Mouse (Mus musculus) urinary bladder, postnatal 10 days (tissue): Measurements from ENCODE around the gene Angel2.
A peak's percentile ranks its signal among the peaks of the same experiment; 100 is the strongest.
"Not testable (repeated sequence)": the region's sequence is repeated elsewhere in the genome, so short reads cannot be mapped to it uniquely, and the experiment has no call there.

Experiments used
- DNase-seq: peaks from one replicate; pipeline ENCODE4 v3.0.0; 2022; ENCODE audit warnings: low spot score

Gene Angel2

DNA sequence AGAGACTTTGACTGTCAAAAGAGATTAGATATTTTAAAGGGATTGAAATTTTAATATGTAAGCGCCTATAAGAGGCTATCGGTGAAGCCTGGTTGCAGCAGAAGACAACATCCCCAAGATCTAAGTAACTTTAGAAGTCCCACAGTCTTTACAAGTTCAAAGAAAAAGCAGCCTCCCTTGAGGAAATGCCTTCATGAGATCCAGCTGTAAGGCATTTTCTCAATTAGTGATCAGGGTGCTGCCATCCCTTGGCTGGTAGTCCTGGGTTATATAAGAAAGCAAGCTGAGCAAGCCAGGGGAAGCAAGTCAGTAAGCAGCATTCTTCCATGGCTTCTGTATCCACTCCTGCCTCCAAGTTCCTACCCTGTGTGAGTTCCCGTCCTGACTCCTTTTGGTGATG lies at the start of gene Angel2:
Gene Angel2 (plus strand): TSS at position 301 of the 400 bp plus-strand sequence.
- DNase-seq: not testable (repeated sequence)

DNA sequence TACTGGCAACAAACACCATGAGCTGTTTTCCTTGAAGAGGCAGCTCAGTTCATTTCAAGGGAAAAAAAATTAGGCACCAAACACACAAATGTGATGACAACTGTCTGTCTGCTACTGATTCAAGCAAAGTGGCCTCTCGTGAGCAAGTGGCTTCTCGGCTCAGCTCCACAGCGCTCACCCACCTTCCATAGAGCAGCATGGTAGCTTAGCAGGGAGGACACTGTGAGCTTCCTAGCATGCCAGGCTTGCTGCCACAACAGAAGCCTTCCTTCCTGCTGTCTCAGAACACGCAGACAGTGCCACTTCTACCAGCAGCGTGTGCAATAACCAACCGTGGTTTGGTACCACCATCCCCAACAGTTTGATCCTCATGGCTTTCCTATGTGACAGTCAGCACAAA lies 49.2 kb upstream of the Angel2 start:
- no peak for DNase-seq

DNA sequence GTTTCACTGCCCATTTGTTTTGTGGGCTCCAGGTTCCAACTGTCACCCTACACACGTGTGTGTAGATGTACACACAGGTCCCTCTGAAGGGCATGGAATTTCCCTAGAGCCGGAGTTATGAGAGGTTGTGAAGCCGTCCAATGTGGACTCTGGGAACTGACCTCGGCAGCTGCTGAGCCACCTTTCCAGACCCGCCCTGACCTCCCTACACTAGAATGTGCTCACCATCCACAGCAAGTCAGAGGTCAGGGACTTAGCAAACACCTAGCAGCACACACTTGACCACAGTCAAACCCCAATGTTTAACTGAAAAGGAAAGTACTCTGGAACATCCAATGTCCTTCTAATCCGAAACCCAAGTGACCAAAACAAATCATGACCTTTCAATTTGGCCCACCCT lies 44.3 kb upstream of the Angel2 start:
- DNase-seq: no peak

DNA sequence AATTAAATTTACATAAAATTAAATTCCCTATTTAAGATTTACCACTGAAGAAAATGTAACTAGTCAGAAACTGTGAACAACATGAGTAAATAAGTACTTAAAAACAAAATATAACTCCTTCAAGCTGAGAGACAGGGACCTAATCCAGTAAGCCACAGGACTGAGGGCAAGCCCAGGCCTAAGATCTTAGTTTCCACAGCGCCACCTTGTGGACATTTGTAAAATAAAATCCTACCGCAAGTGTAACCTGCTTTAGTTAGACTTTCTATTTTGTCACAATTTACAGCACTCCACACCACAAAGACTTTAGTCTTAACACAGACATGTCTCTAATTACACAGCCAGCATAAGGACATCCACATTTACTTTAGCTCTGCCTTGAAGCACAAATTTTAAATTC lies 43.5 kb upstream of the Angel2 start:
- DNase-seq: no peak

DNA sequence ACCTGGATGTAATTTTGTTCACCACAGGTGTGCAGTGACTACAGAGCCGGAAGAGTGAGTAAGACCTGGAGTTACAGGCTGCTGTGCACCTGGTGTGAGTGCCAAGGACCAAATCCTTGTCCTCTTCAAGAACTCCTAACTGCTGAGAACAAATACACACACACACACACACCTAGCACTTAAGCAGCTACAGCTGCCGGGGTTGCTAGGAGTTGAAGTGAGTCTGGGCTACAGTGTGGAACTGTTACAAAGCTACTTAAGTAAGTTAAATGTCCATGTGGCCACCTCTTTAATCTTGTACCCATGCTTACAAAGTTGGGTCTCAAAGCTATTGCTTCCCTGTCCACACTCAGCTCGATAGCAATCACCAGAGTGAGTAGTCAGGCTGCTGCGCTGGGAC lies 38.9 kb upstream of the Angel2 start:
- no peak for DNase-seq

DNA sequence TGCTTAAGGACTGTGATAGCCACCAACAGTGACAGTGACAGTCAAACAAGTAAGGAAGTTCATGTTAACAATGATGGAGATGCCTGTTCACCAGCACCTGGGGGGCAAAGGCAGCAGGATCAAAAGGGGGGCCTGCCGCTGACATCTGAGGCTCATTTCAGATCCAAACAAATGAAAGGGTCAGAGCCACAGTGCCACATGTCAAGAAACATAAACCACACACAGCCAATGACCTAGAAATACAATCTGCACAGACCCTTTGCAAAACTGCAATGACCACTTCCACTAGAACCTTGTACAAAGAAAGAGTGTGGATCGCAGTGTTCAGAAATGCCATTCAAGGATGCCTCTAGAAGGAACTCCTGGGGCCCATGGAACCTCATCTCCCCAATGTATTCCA lies 36.9 kb upstream of the Angel2 start:
- no peak for DNase-seq

DNA sequence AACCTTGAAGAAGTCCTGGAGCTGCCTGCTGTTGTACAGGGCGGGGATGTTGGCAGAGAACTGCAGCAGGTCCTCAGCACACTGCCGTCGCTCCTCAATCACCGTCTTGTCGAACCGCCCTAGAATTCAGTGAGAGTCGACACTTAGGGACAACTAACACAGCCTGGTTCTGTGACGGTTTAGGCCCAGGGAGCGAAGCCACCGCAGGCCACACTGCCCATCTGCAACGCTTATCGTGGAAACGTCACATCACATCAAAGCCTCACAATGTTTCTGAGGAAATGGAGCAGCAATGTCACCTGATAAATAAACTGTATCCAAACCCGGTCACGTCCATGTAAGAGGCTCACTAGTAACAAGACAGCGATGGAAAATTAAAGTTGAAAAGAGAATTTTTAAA lies 36.3 kb upstream of the Angel2 start:
- DNase-seq: no peak

DNA sequence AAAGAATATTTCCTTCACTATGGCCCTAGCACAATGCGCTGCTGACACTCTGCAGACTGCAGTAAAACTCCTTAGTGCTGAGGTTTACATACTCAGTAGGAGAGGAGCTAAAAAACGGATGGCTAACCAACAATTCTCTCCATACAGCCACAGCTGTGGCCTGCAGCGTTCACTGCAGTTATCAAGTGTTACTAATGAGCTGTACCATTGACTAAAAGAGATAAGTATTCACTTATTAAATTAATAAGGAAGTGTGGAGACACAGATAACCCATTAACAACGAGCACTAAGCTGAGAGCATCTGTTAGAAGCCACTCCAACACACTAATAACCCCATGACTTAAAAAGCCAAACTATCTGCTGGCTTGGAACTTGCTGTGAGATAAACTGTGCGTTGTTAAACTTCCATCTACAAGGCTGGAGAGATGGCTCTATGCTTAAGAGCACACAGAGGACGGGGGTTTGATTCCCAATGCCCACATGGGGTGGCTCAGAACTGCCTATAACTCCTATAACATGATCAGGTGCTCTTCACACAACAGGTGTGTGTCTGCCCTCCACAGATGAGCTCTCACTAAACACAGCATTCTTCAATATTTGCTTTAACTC lies 31.2 kb upstream of the Angel2 start:
- DNase-seq: no peak

DNA sequence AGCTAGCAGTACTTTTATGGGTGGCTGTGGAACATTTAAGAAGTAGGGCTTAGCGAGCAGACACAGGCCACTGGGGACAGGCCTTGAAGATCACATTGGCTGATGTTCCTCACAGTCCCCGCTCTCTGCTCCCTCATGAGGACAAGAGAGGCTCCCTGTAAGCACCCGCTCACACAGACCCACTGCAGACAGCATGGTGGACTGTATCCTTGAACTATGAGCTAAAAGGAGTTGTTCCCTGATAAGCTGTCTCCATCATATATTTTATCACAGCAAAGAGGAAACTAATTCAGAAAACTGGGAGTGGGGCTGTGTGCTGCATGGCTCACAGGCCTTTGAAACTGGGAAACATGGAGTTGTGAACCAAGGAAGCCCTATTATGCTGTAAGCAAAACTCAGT lies 26.7 kb upstream of the Angel2 start:
- DNase-seq: no peak

DNA sequence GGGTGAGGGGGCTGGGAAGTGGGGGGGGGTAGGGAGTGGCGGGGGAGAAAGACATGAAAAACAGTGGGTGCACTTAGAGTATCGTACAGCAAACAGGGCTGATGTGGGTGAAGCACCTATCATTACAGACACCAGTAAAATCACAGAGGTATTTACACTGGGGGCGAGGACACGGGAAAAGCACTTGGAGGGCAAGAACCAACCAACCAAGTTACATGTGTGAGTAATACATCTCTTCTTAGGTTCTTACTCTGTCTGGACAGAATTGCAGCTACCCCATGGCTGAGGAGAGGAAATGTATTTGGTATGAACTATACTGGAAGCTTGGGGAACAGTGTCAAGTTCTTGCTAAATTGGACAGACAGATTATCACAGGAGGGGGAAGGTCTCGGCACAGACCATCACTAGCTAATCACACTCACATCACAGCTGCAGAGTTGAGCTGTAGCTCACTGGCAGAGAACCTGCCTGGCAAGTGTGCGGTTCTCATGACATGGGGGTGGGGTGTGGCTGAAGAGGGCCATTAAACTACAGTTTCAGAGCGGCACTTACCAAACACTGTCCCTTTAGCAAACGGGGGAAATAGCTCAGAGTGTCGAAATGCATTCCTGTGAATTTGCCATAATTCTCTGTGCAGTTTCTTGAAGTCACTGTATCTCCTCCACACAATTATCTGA lies 25.9 kb upstream of the Angel2 start:
- DNase-seq: no peak

DNA sequence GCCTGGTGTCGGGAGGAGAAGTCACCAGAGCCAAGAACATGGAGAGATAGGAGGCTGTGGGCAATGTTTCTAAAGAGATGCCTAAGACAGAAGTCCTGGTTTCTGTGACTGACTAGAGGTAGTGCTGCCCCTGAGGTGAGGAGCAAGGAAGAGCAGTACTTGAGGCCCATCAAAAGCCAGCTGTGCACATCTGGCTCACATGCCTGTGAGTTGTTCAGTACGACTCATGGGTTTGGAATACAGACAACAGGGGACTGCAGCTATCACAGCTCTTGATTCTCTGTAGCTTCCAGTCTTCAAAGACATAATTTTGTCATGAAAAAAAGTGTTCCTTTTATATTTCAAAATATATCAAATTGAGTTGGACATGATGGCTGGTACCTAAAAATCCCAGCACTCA lies 23.8 kb upstream of the Angel2 start:
- DNase-seq: no peak

DNA sequence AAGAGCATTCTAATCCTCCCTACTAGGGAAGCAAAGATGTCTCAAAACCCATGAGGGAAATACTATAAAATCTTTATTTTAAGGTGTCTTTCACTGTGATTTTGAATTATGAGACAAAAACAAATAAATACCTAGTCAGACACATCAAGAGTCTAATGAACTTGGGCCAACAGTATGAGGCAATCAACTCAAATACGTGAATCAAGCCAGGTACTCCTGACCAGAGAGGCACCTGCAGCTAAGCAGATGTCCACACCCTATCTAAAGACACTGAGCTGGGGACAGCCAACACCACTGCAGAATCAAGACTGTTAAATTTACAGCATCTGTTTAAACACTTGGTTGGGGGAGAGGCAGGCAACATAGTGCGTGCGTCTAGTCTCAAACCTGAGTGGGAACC lies 20.8 kb upstream of the Angel2 start:
- DNase-seq: no peak

DNA sequence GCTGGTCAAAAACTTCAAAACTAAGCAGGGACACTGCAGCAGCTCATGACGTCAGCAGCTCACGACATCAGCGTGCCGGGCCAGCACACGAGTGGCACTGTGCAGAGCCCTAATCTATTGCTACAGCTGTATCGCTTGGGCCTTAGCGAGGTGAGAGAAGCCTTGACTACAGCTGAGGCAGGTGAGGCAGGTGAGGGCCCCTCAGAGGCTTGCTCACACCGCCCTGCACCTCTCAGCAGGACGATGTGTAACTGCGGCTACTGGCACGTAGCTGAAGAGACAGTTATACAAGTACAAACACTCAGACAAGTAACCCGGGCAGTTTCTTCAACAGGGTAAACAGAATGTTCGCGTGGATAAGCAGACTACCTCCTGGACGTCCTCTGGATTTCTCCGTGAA lies 20.2 kb upstream of the Angel2 start:
- DNase-seq: no peak

DNA sequence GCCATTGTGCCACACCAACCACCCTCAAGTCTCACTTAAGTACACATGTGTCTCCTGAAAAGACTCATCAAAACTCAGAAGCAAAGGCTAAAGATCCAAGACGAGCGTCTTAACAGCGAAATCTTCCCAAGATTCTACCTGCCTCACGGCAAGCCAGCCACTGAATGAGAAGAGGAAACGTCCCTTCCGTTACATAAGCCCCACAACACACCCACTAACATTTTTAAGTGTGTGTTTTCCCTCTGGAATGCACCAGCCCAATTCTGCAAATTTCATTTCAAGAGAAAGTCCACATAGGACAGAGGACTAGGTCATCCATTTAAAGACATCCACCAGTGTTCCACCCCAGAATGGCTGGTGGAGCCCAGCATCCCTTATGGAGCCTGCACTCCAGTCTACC lies 14.1 kb upstream of the Angel2 start:
- no peak for DNase-seq

DNA sequence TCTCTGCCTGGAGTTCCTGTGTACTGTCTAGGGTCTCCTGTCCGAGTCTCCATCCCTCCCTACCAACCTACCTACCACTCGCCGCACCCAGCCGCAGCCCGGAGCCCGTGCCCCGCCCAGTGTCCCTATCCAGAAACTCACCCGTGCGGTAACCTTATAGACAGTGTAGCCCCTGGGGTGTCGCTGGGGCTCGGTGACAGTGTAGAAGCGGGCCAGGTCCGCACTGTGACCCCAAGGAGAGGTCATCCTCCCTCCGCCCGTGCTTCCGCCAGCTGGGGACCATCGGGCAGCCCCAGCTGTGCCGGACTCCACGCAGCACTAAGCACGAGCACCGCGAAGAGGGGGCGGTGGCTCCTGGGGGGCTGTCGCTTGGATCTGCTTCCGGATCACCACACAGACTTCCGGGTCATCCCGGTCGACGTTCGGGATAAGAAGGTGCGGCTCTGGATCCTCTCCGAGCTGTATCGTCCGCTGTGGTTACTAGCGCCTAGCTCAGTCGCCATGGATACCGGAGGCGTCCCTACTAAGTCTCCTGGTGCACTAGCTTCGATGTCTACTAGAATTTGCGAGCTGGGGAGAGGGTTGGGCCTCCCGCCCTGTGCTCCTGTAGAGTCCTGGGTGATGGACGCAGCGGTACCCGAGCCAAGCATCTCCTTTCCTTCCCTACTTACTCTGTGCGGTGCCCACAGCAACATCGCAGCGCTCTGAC lies 13.3 kb upstream of the Angel2 start, which contains the start of gene Rps6kc1:
Gene Rps6kc1 (minus strand): TSS at position 356 of the 709 bp plus-strand sequence.
- peak; percentile 40 for DNase-seq

DNA sequence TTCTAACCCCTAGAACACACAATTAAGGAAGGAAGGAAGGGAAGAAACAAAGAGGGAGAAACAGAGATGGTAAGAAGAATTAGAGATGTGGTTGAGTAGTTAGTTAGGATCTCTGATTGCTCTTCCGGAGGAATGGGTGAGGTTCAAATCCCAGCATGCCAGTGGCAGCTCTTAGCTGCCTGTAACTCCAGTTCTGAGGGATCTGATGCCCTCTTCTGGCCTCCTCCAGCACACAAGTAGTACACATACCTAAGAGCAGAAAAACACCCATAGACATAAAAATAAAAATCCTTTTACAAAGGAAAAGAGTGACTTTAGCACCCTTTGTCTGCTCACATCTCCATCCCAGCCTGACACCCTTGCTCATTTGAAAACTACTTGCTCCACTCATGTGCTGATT lies 12.3 kb upstream of the Angel2 start:
- DNase-seq: no peak

DNA sequence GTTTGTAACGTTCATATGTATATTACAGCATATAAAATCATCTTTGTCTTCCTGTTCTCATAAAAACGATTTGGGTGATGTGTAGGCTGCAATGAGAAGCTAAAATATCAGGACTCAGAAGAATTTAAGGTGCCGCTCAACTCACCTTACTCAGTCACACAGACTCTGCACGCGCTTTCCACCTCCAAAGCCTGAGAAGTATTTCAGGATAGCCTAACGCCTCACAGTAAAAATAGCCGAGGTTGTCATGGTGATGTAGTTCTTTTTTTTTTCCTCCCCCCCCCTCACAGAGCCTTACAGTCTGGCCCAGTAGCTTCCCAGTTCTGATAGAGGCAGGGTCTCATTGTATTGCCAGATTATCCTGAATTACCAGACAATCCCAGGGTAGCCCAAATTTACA lies 6.0 kb upstream of the Angel2 start:
- DNase-seq: no peak

DNA sequence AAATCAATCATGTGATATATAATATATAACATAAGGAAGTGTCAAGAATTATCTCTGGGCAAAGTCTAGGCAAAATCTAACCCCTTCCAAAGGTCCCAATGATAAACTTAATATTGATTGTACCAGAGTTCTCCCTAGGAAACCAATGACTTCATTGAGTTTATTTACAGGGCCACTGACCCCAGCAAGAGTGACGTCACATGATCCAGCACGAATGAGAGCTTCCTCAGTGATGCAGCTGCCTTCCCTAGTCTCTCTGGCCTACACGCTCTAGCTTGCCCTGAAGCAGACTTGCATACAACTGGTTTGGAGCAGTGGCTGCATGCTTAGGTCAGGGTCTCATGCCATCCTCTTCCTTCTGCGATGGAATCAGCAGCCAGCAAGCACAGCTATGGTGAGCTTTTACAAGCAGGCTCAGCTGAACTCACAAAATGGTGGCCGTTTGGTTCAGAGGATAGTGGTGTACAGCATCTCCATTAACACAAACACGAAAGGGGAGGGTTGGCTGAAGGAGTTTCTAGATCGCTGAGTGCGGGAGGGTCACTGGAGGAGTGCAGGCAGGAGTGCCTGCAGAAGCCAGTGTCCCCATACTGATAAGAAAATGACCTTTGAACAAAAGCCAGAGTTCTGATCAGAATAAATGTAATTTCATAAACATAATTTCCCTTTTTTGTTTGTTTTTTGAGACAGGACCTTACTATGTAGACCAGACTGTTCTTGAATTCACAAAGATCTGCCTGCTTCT lies 5.0 kb upstream of the Angel2 start:
- DNase-seq: no peak

DNA sequence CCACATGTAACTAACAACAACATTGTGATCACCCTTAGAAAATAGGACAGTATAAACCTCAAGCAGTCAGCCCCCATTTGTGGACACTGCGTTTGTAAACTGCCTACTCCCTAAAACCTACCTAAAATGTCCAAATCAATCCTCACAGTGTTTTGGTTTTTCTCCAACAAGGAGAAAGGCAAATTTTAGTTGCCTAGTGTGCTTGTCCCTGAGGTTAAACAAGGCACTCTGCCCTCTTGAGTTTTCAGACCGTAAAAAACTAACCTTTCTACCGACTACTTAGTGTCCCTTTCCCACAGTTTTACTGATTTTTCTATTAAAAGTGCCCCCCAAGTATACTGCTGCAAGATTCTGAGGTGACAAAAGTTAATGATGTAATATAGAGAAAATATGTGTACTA lies 2.4 kb downstream of the Angel2 start:
- no peak for DNase-seq

DNA sequence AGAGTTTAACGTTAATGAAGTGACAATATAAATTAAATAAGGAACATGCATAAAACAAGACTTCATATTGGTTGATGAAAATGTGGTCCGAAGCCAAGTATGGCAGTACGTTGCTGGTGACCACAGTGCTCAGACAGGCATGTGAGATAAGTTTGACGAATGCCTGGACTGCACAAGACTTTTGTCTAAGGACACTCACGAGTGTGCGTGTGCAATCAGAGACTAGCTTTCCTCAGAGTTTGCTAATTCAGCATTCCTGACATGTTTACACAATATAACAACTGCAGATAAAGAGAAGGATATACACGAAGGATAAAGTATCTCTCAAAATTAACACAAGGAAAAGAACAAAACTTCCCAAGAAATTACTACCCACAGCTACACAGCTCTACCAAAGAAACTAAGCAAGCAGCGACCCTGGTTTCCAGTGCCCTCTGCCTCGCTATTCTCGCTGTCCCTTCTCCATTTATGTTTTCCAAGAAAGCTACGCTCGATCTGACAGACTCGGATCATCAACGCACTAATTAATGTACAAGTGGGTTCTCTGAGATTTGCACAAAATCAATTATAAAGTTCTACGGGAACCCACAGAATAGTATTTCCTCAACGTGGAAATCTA lies 2.9 kb downstream of the Angel2 start:
- DNase-seq: no peak

DNA sequence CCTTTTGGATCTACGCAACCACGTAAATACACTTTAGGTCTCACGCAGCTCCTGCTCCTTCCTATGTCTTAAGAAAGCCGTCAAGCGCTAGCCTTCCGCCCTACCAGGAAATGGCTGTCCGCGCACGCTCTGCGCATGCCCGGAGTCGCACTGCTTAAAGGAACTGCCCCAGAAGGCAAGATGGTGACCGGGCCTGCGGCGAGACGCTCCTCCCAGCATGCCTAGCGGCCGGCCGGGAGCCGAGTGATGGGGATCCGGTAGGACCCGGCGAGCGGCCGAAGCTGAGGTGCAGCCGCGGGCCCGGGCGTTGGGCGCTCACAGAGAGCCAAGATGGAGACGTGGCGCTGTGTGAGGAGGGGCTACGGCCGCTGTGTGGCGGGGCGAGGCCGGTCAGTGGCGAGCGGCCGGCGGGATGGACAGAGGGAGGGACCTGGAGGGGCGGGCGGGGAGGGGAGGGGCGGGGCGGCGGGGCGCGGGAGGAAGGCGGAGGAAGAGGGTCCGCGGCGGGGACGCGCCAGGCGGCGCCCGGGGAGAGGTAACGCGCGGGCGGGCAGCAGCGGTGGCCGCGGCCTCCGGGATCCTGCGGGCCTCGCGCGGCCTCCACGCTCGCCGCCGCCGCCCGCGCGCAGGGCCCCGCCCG lies 3.6 kb downstream of the Angel2 start:
- peak; percentile 90 for DNase-seq
